Mouse (Mus musculus): ENCODE measurements at regions not wholly inside any gene's neighbourhood (a gene's known extent, or its start where the extent isn't known, plus 50 kb on each side); places are given as distances from the start of the nearest gene placed in this dataset.
A peak's percentile ranks its signal among the peaks of the same experiment; 100 is the strongest.

GRCm38 (mm10) chr15:5414401-5414800 lies 170.4 kb upstream of the Ptger4 start:
- H3K4me2 ChIP-seq = no peak overlapping the region
- H3K36me3 ChIP-seq (replicated peaks) = no peaks in the 10 kb centered on the region
- H3K27ac ChIP-seq (replicated peaks) = no peak overlapping the region
- ATAC-seq (ENCODE audit: insufficient read depth) = no peak
- no peaks in the 10 kb centered on the region for H3K9me3 ChIP-seq (replicated peaks)
- H3K9ac ChIP-seq = no peak overlapping the region
- H3K4me1 ChIP-seq (replicated peaks) = no peaks in the 10 kb centered on the region
- H3K4me3 ChIP-seq (replicated peaks) = no peak overlapping the region
- 38% methylated on average over 5 of the region's 5 CpGs for WGBS (ENCODE audit: insufficient replicate concordance)
- H3K27me3 ChIP-seq = no peaks in the 10 kb centered on the region

- Histone ChIP-seq H3K27ac (replicated peaks) (no peak overlapping the region), H3K9ac (no peak overlapping the region), H3K9me3 (replicated peaks) (no peaks in the 10 kb centered on the region), H3K4me3 (replicated peaks) (no peak overlapping the region), H3K36me3 (replicated peaks) (no peaks in the 10 kb centered on the region), H3K4me1 (replicated peaks) (no peaks in the 10 kb centered on the region), H3K4me2 (no peak overlapping the region), H3K27me3 (no peaks in the 10 kb centered on the region)
- 28% methylated on average over 3 of the region's 3 CpGs for WGBS (ENCODE audit: insufficient replicate concordance)
- no peak for ATAC-seq (ENCODE audit: insufficient read depth)
Observed at GRCm38 (mm10) chr15:5416031-5416430, 172.0 kb upstream of the Ptger4 start.

GRCm38 (mm10) chr15:5426641-5427040 lies 182.7 kb upstream of the Ptger4 start:
- no peak for ATAC-seq (ENCODE audit: insufficient read depth)

GRCm38 (mm10) chr15:5427319-5428048 lies 183.5 kb upstream of the Ptger4 start:
- 74% methylated on average over 7 of the region's 7 CpGs for WGBS (ENCODE audit: insufficient replicate concordance)
- H3K9ac ChIP-seq = no peak overlapping the region

More at GRCm38 (mm10) chr15:5426641-5427040, 182.7 kb upstream of the Ptger4 start:
- no peaks in the 10 kb centered on the region for H3K27me3 ChIP-seq
- H3K9ac ChIP-seq = no peak overlapping the region
- WGBS (ENCODE audit: insufficient replicate concordance) = 52% methylated on average over 3 of the region's 3 CpGs
- H3K27ac ChIP-seq (replicated peaks) = no peak overlapping the region
- H3K9me3 ChIP-seq (replicated peaks) = no peaks in the 10 kb centered on the region
- H3K36me3 ChIP-seq (replicated peaks) = no peaks in the 10 kb centered on the region
- H3K4me3 ChIP-seq (replicated peaks) = no peak overlapping the region
- no peaks in the 10 kb centered on the region for H3K4me1 ChIP-seq (replicated peaks)
- no peak overlapping the region for H3K4me2 ChIP-seq

GRCm38 (mm10) chr15:5432018-5432417 lies 188.0 kb upstream of the Ptger4 start:
- Histone ChIP-seq H3K36me3 (replicated peaks) (no peaks in the 10 kb centered on the region), H3K27me3 (no peaks in the 10 kb centered on the region), H3K4me1 (replicated peaks) (no peaks in the 10 kb centered on the region), H3K9me3 (replicated peaks) (no peaks in the 10 kb centered on the region), H3K27ac (replicated peaks) (no peak overlapping the region), H3K4me3 (replicated peaks) (no peak overlapping the region), H3K9ac (no peak overlapping the region), H3K4me2 (no peak overlapping the region)
- 52% methylated on average over 2 of the region's 2 CpGs for WGBS (ENCODE audit: insufficient replicate concordance)
- ATAC-seq (ENCODE audit: insufficient read depth) = no peak

More at GRCm38 (mm10) chr15:5427319-5428048, 183.5 kb upstream of the Ptger4 start:
- Histone ChIP-seq H3K4me1 (replicated peaks) (no peaks in the 10 kb centered on the region), H3K36me3 (replicated peaks) (no peaks in the 10 kb centered on the region), H3K4me3 (replicated peaks) (no peak overlapping the region), H3K9me3 (replicated peaks) (no peaks in the 10 kb centered on the region), H3K27me3 (no peaks in the 10 kb centered on the region), H3K27ac (replicated peaks) (no peak overlapping the region), H3K4me2 (no peak overlapping the region)
- no peak for ATAC-seq (ENCODE audit: insufficient read depth)

- Histone ChIP-seq H3K36me3 (replicated peaks) (no peaks in the 10 kb centered on the region), H3K4me2 (no peak overlapping the region), H3K9ac (no peak overlapping the region), H3K4me3 (replicated peaks) (no peak overlapping the region), H3K9me3 (replicated peaks) (no peaks in the 10 kb centered on the region), H3K27me3 (no peaks in the 10 kb centered on the region), H3K27ac (replicated peaks) (no peak overlapping the region), H3K4me1 (replicated peaks) (no peaks in the 10 kb centered on the region)
- ATAC-seq (ENCODE audit: insufficient read depth) = no peak
- 53% methylated on average over 1 of the region's 1 CpGs for WGBS (ENCODE audit: insufficient replicate concordance)
Observed at GRCm38 (mm10) chr15:5437020-5437419, 193.0 kb upstream of the Ptger4 start.

- Histone ChIP-seq H3K36me3 (replicated peaks) (no peaks in the 10 kb centered on the region), H3K4me2 (peak overlapping the region; percentile 14; the same call in 1 of the 2 replicates), H3K27me3 (no peaks in the 10 kb centered on the region), H3K9me3 (replicated peaks) (no peaks in the 10 kb centered on the region), H3K4me1 (replicated peaks) (no peaks in the 10 kb centered on the region), H3K9ac (no peak overlapping the region), H3K4me3 (replicated peaks) (no peak overlapping the region), H3K27ac (replicated peaks) (no peak overlapping the region)
- 39% methylated on average over 9 of the region's 9 CpGs for WGBS (ENCODE audit: insufficient replicate concordance)
- no peak for ATAC-seq (ENCODE audit: insufficient read depth)
Observed at GRCm38 (mm10) chr15:5446040-5446755, 202.2 kb upstream of the Ptger4 start.

- no peaks in the 10 kb centered on the region for H3K9me3 ChIP-seq (replicated peaks)
- no peak overlapping the region for H3K27ac ChIP-seq (replicated peaks)
- no peak for ATAC-seq (ENCODE audit: insufficient read depth)
- no peak overlapping the region for H3K9ac ChIP-seq
- no peaks in the 10 kb centered on the region for H3K27me3 ChIP-seq
- H3K36me3 ChIP-seq (replicated peaks) = no peaks in the 10 kb centered on the region
- WGBS (ENCODE audit: insufficient replicate concordance) = 30% methylated on average over 4 of the region's 4 CpGs
- H3K4me1 ChIP-seq (replicated peaks) = no peaks in the 10 kb centered on the region
- no peak overlapping the region for H3K4me2 ChIP-seq
- no peak overlapping the region for H3K4me3 ChIP-seq (replicated peaks)
Observed at GRCm38 (mm10) chr15:5446756-5447314, 202.8 kb upstream of the Ptger4 start.

GRCm38 (mm10) chr15:5447707-5448496 lies 203.9 kb upstream of the Ptger4 start:
- no peak overlapping the region for H3K27ac ChIP-seq (replicated peaks)
- ATAC-seq (ENCODE audit: insufficient read depth) = no peak
- H3K4me2 ChIP-seq = no peak overlapping the region
- H3K9ac ChIP-seq = no peak overlapping the region
- H3K36me3 ChIP-seq (replicated peaks) = no peaks in the 10 kb centered on the region
- H3K4me3 ChIP-seq (replicated peaks) = no peak overlapping the region
- 61% methylated on average over 2 of the region's 2 CpGs for WGBS (ENCODE audit: insufficient replicate concordance)
- no peaks in the 10 kb centered on the region for H3K27me3 ChIP-seq
- no peaks in the 10 kb centered on the region for H3K9me3 ChIP-seq (replicated peaks)
- H3K4me1 ChIP-seq (replicated peaks) = no peaks in the 10 kb centered on the region

GRCm38 (mm10) chr15:5459083-5459482 lies 215.1 kb upstream of the Ptger4 start:
- ATAC-seq (ENCODE audit: insufficient read depth) = peak; percentile 99
- peaks cover 14% of the 10 kb centered on the region for H3K4me1 ChIP-seq (replicated peaks)
- peak overlapping the region; percentile 68 for H3K27ac ChIP-seq (replicated peaks)
- H3K36me3 ChIP-seq (replicated peaks) = no peaks in the 10 kb centered on the region
- no peak overlapping the region for H3K9ac ChIP-seq
- peak overlapping the region; percentile 24 for H3K4me2 ChIP-seq
- H3K9me3 ChIP-seq (replicated peaks) = no peaks in the 10 kb centered on the region
- no peak overlapping the region for H3K4me3 ChIP-seq (replicated peaks)
- WGBS (ENCODE audit: insufficient replicate concordance) = 38% methylated on average over 3 of the region's 3 CpGs
- no peaks in the 10 kb centered on the region for H3K27me3 ChIP-seq

- H3K27ac ChIP-seq (replicated peaks) = peak overlapping the region; percentile 68
- no peak overlapping the region for H3K4me3 ChIP-seq (replicated peaks)
- WGBS (ENCODE audit: insufficient replicate concordance) = 54% methylated on average over 4 of the region's 4 CpGs
- H3K9ac ChIP-seq = no peak overlapping the region
- no peaks in the 10 kb centered on the region for H3K27me3 ChIP-seq
- no peaks in the 10 kb centered on the region for H3K36me3 ChIP-seq (replicated peaks)
- peaks cover 14% of the 10 kb centered on the region for H3K4me1 ChIP-seq (replicated peaks)
- H3K4me2 ChIP-seq = peak overlapping the region; percentile 24
- peak; percentile 86 for ATAC-seq (ENCODE audit: insufficient read depth)
- H3K9me3 ChIP-seq (replicated peaks) = no peaks in the 10 kb centered on the region
Observed at GRCm38 (mm10) chr15:5459580-5459979, 215.6 kb upstream of the Ptger4 start.

Data from liver, embryonic 15.5 days (tissue).